Mouse (Mus musculus) cortical plate, adult 2 months (tissue): Measurements from ENCODE around the gene Plxdc1.

Experiments
- CTCF ChIP-seq: fragments of 200-500 bp; IDR thresholded peaks from 2 replicates; pipeline ENCODE4 v1.5.1; 2011; ENCODE audit warnings: mild to moderate bottlenecking, control low read depth, low read length; ENCODE audit not compliant: insufficient read depth; ENCODE audit errors: extremely low read depth
- POLR2A ChIP-seq: fragments of 200-500 bp; IDR thresholded peaks from 2 replicates; pipeline ENCODE4 v1.6.1; 2011; ENCODE audit warnings: mild to moderate bottlenecking, low read length, control low read depth; ENCODE audit not compliant: insufficient read depth; ENCODE audit errors: extremely low read depth

DNA sequence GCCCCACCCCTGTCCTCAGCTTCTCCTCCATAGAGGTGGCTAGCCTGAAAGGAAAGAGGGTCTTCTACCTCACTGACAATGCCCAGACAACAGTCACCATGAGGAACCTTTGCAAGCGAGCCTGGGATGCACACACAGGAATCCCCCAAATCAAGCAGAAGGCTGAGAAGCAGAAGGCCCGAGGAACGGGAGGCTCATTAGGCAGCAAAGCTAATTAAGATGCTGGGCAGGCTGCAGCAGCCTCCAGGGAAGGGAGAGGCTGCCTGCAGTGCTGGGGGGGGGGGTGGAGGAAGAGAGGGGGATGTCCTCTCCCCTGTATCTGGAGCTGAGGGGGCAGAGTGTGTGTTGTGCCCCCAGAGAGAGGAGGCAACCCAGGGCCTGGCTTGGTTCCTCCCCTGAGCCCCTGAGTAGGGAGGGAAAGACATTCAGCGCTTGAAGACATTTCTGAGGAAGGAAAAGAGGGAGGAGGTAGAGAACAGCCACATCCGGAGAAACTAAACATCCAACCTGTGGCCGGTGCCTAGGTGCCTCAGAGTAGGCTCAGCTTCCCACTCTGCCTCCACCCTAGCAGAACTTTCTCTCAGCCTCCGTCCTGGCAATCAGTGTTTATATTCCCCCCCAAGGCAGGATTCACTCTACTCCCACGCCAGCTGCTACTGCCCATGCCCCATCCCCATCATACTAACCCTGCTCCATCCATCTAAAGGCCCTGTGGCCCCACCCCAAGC lies 33.8 kb upstream of the Plxdc1 start:
- TF ChIP-seq CTCF (no peak), POLR2A (no peak)
